7 mouse cellular contexts compared by ENCODE assay signal in genomic region chr15:82358431-82359260, GRCm38 (mm10). TPM values are rescaled to one million over a fixed set of nuclear protein-coding genes. Genes with fewer than 3 reads are reported as not detected.
A peak's percentile ranks its signal among the peaks of the same experiment; 100 is the strongest.
DNase-seq lines count a peak whose midpoint lies in the region; ATAC-seq and TF ChIP-seq lines count a peak whose summit lies in the region.

No protein-coding gene starts in this region.

- no peaks in the 10 kb centered on the region for H3K36me3 ChIP-seq in liver, adult 2 months (ENCODE audit: control insufficient read depth, insufficient read depth, low read length)
- H3K36me3 ChIP-seq in heart, embryonic 11.5 days (ENCODE audit: control insufficient read depth, insufficient read depth, low read length): no peaks in the 10 kb centered on the region

- no peak for TF ChIP-seq CTCF in liver, adult 2 months (IDR thresholded peaks at IDR 0.05; ENCODE audit: low read depth, low read length)

- H3K27me3 ChIP-seq in liver, adult 2 months (ENCODE audit: control insufficient read depth, insufficient read depth, low read length): no peaks in the 10 kb centered on the region
- no peaks in the 10 kb centered on the region for H3K27me3 ChIP-seq in heart, embryonic 11.5 days (ENCODE audit: control insufficient read depth, insufficient read depth, low read length)

- H3K9ac ChIP-seq in liver, adult 2 months (ENCODE audit: low read depth, low read length): peak overlapping the region; percentile 48
- H3K9ac ChIP-seq in heart, embryonic 11.5 days (ENCODE audit: low read depth, low read length): 0 out of 2 replicates have a peak overlapping the region, but pooled peaks have one; percentile 4

- ATAC-seq in heart, embryonic 11.5 days (replicated peaks; ENCODE audit: insufficient number of reproducible peaks, low FRiP score, low TSS enrichment): no peak
- no peak for ATAC-seq in frontal cortex, adult (ENCODE audit: low TSS enrichment)

- peaks cover 4% of the 10 kb centered on the region for H3K79me2 ChIP-seq in liver, adult 2 months (ENCODE audit: control insufficient read depth, insufficient read depth, low read length)

- H3K9me3 ChIP-seq in heart, embryonic 11.5 days (replicated peaks; ENCODE audit: control insufficient read depth, low read length): no peaks in the 10 kb centered on the region

- peaks cover 17% of the 10 kb centered on the region for H3K4me1 ChIP-seq in liver, adult 2 months (ENCODE audit: control insufficient read depth, insufficient read depth, low read length)
- peaks cover 12% of the 10 kb centered on the region; the same call in 1 of the 2 replicates for H3K4me1 ChIP-seq in heart, embryonic 11.5 days (ENCODE audit: control insufficient read depth, insufficient read depth, low read length)

- 59% methylated on average over 22 of the region's 22 CpGs for WGBS in liver, adult 2 months
- WGBS in heart, embryonic 11.5 days (ENCODE audit: insufficient replicate concordance): 57% methylated on average over 22 of the region's 22 CpGs

- peak overlapping the region; percentile 37 for H3K4me3 ChIP-seq in liver, adult 2 months (ENCODE audit: insufficient read depth, low read depth, low read length)
- no peak overlapping the region for H3K4me3 ChIP-seq in heart, embryonic 11.5 days (ENCODE audit: low read depth, low read length)

- peak; percentile 75 for DNase-seq in liver, adult 2 months (ENCODE audit: extremely low read depth, low read depth, low spot score)
- DNase-seq in liver: no peak
- peak; percentile 77 for DNase-seq in kidney, adult 9 months
- DNase-seq in lung, postnatal 10 days: peak; percentile 52
- no peak for DNase-seq in cerebellum, adult 8-10 months

- H3K27ac ChIP-seq in liver, adult 2 months (replicated peaks; ENCODE audit: insufficient read depth, low read depth, low read length): peak overlapping the region; percentile 61
- H3K27ac ChIP-seq in heart, embryonic 11.5 days (ENCODE audit: low read depth, low read length): 0 out of 2 replicates have a peak overlapping the region, but pooled peaks have one; percentile 16

- H3K4me2 ChIP-seq in heart, embryonic 11.5 days: no peak overlapping the region

- TF ChIP-seq POLR2A in liver, adult 2 months (IDR thresholded peaks at IDR 0.05; ENCODE audit: extremely low read depth, insufficient read depth, low read length): no peak

RNA-seq across cellular contexts. Expression of gene Ndufa6, which starts 4.5 kb away (rescaled TPM):
- total RNA-seq in liver, adult 2 months (2014; rRNA removed): 931 and 1,175 TPM in 2 replicates
- polyA plus RNA-seq in liver, adult 2 months (2012; rRNA removed): 441 and 456 TPM in 2 replicates
- 462 and 487 TPM in 2 replicates for polyA plus RNA-seq in heart, embryonic 11.5 days (2014; fragmentation: Nextera tagmentation; extraction: Ambion mirVana)

RNA-seq across cellular contexts. Expression of gene Smdt1, which starts 19.9 kb away (rescaled TPM):
- total RNA-seq in liver, adult 2 months (2014; rRNA removed): 137 and 141 TPM in 2 replicates
- 165 and 186 TPM in 2 replicates for polyA plus RNA-seq in liver, adult 2 months (2012; rRNA removed)
- polyA plus RNA-seq in heart, embryonic 11.5 days (2014; fragmentation: Nextera tagmentation; extraction: Ambion mirVana): 320 and 330 TPM in 2 replicates

RNA-seq across cellular contexts. Expression of gene Pheta2, which starts 19.9 kb away (rescaled TPM):
- total RNA-seq in liver, adult 2 months (2014; rRNA removed): 0.09 and 0.54 TPM in 2 replicates
- 0.10 and 0.19 TPM in 2 replicates for polyA plus RNA-seq in liver, adult 2 months (2012; rRNA removed)
- polyA plus RNA-seq in heart, embryonic 11.5 days (2014; fragmentation: Nextera tagmentation; extraction: Ambion mirVana): 10.0 and 11.3 TPM in 2 replicates

RNA-seq across cellular contexts. Expression of gene Naga, which starts 19.9 kb away (rescaled TPM):
- total RNA-seq in liver, adult 2 months (2014; rRNA removed): 29.6 and 30.1 TPM in 2 replicates
- 61.9 and 67.0 TPM in 2 replicates for polyA plus RNA-seq in liver, adult 2 months (2012; rRNA removed)
- polyA plus RNA-seq in heart, embryonic 11.5 days (2014; fragmentation: Nextera tagmentation; extraction: Ambion mirVana): 33.4 and 38.7 TPM in 2 replicates

RNA-seq across cellular contexts. Expression of gene Cyp2d22, which starts 21.4 kb away (rescaled TPM):
- 83.3 and 105 TPM in 2 replicates for total RNA-seq in liver, adult 2 months (2014; rRNA removed)
- 316 and 337 TPM in 2 replicates for polyA plus RNA-seq in liver, adult 2 months (2012; rRNA removed)
- 4.1 and 4.4 TPM in 2 replicates for polyA plus RNA-seq in heart, embryonic 11.5 days (2014; fragmentation: Nextera tagmentation; extraction: Ambion mirVana)

Comparison
In these comparisons a context has a peak if more than half of its experiments do, and no peak if none do; other contexts are left out.
1. DNase-seq: peak in liver, adult 2 months (single experiment), kidney, adult 9 months (single experiment) and lung, postnatal 10 days (single experiment); none in liver (single experiment) and cerebellum, adult 8-10 months (single experiment).